Mouse (Mus musculus) embryonic facial prominence, embryonic 13.5 days (tissue): ENCODE measurements around the gene Slc39a13. TPM values are rescaled to one million over a fixed set of nuclear protein-coding genes. Genes with fewer than 3 reads are reported as not detected.
A peak's percentile ranks its signal among the peaks of the same experiment; 100 is the strongest.

Experiments used
- ATAC-seq: fragments of 200-750 bp; cut with Nextera tagmentation; 2 replicates; pipeline ENCODE4 v1.8.0; 2017; ENCODE audit warnings: low read depth; ENCODE audit not compliant: insufficient number of reproducible peaks, insufficient read depth, low FRiP score, low TSS enrichment
- H3K27ac ChIP-seq: fragments of 300-500 bp; sonication (generic); 2 replicates; pipeline ENCODE4 v1.5.1; 2015; ENCODE audit warnings: moderate library complexity, mild to moderate bottlenecking, inconsistent platforms
- H3K27me3 ChIP-seq: fragments of 300-500 bp; sonication (generic); 2 replicates; pipeline ENCODE4 v1.6.1; 2015; ENCODE audit warnings: mild to moderate bottlenecking, inconsistent platforms
- H3K36me3 ChIP-seq: fragments of 300-500 bp; sonication (generic); 2 replicates; pipeline ENCODE4 v1.6.1; 2015; ENCODE audit warnings: mild to moderate bottlenecking, inconsistent platforms
- H3K4me1 ChIP-seq: fragments of 300-500 bp; sonication (generic); 2 replicates; pipeline ENCODE4 v1.6.1; 2015; ENCODE audit warnings: inconsistent platforms
- H3K4me2 ChIP-seq: fragments of 300-500 bp; sonication (generic); 2 replicates; pipeline ENCODE4 v1.6.1; 2015; ENCODE audit warnings: moderate library complexity, mild to moderate bottlenecking, inconsistent platforms
- H3K4me3 ChIP-seq: fragments of 300-500 bp; sonication (generic); 2 replicates; pipeline ENCODE4 v1.5.1; 2015; ENCODE audit warnings: mild to moderate bottlenecking, inconsistent platforms
- H3K9ac ChIP-seq: fragments of 300-500 bp; sonication (generic); 2 replicates; pipeline ENCODE4 v1.6.1; 2015; ENCODE audit warnings: mild to moderate bottlenecking, inconsistent platforms
- H3K9me3 ChIP-seq: fragments of 300-500 bp; sonication (generic); 2 replicates; pipeline ENCODE4 v1.6.1; 2016; ENCODE audit warnings: inconsistent platforms
- WGBS: fragments of 180-500 bp; shearing (Covaris S2); methylation state at CpG from one replicate; pipeline ENCODE4 v1.1.7; 2015; ENCODE audit warnings: mixed read lengths; 5-methylcytosine and 5-hydroxymethylcytosine counted together
- polyA plus RNA-seq: library from polyadenylated mRNA; unstranded; fragments of >200 nt; fragmentation: Nextera tagmentation; extraction: Ambion mirVana; gene quantifications from 2 replicates; pipeline ENCODE4 v1.2.1, GENCODE M21; 2015

The Slc39a13 gene
- polyA plus RNA-seq, 1 experiment from 2014 or later: 64.3 TPM

DNA sequence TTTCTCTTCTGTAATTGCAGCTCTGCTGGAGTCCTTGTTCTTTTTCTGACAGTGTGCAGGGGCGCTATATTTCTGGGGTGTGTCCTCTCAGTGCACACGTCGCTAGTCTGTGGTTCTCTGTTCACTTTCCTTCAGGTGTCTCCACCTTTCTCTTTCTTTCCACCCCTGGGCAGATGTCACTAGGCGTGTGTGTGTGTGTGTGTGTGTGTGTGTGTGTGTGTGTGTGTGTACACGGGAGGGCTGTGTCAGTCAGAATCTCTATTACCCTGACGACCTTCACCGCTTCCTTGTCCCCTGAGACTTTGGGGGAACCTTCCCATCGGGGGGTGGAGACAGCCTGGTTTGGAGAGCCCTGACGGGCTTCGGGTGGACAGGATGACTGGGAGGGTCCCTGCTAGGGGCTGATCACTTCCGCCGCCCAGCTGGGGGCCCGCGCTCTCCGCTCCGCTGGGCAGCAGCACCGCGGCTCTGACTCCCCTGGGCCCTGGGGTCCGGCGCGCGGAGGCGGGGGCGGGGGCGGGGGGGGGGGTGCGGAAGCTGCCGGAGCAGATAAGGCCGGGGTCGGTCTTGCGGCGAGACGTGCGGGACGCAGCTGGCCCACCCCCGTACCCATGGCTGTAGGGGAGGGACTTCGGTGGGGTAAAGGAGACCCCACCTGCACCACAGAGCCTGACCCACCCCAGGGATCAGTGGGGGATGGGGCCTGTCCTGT lies 8.3 kb upstream of the Slc39a13 start:
- ATAC-seq: peak; percentile 32; the same call in 1 of the 2 replicates
- H3K9ac ChIP-seq: peak overlapping the region; percentile 77
- WGBS: 1% methylated on average over 29 of the region's 36 CpGs
- no peak overlapping the region for H3K27ac ChIP-seq
- peak overlapping the region; percentile 93 for H3K4me2 ChIP-seq
- H3K4me1 ChIP-seq: peaks cover 11% of the 10 kb centered on the region
- H3K36me3 ChIP-seq: no peaks in the 10 kb centered on the region
- no peaks in the 10 kb centered on the region for H3K9me3 ChIP-seq
- H3K4me3 ChIP-seq: peak overlapping the region; percentile 54
- H3K27me3 ChIP-seq: no peaks in the 10 kb centered on the region

DNA sequence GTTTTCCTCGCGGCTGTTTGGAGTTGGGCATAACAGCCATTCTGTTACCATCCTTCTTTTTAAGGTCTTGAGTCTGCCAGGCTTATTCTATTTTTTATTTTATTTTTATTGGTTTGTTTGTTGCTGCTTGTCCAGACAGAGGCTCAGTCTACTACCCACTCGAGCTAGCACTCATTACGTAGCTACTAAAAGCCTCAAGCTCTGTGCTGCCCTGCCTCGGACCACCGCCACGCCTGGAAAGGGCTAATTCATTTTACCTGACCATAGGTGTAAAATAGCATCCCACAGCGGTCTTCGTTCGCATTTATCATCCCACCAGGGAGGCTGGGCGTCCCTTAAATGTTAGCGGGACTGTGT lies 7.7 kb upstream of the Slc39a13 start:
- 11% methylated on average over 12 of the region's 12 CpGs for WGBS
- no peaks in the 10 kb centered on the region for H3K36me3 ChIP-seq
- peak overlapping the region; percentile 93 for H3K4me2 ChIP-seq
- peaks cover 11% of the 10 kb centered on the region for H3K4me1 ChIP-seq
- H3K9ac ChIP-seq: peak overlapping the region; percentile 77
- H3K4me3 ChIP-seq: peak overlapping the region; percentile 54
- no peak for ATAC-seq
- H3K9me3 ChIP-seq: no peaks in the 10 kb centered on the region
- H3K27ac ChIP-seq: no peak overlapping the region
- H3K27me3 ChIP-seq: no peaks in the 10 kb centered on the region

DNA sequence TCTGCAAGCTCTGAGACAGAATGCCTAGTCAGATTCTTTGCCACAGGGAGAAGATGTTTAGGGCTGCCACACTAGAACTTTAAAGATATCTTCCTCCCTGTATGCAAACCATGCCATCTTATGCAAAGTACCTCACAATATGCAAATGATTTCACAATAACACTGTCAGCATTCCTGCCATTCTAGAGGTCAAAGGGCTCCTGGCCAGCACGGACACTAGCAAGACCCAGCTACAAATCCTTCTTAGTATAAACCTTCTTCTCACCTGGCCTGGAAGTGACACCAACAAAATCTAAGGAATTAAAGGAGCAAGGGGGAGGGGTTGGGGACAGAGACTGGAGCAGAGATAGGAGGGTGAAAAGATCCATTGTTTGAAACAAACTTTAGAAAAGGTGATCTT lies 1.9 kb upstream of the Slc39a13 start:
- H3K4me1 ChIP-seq: peaks cover 19% of the 10 kb centered on the region
- 20% methylated on average over 1 of the region's 1 CpGs for WGBS
- no peak overlapping the region for H3K27ac ChIP-seq
- H3K9me3 ChIP-seq: no peaks in the 10 kb centered on the region
- no peak for ATAC-seq
- H3K4me2 ChIP-seq: no peak overlapping the region
- H3K9ac ChIP-seq: no peak overlapping the region
- H3K4me3 ChIP-seq: no peak overlapping the region
- H3K27me3 ChIP-seq: no peaks in the 10 kb centered on the region
- peaks cover 3% of the 10 kb centered on the region for H3K36me3 ChIP-seq

DNA sequence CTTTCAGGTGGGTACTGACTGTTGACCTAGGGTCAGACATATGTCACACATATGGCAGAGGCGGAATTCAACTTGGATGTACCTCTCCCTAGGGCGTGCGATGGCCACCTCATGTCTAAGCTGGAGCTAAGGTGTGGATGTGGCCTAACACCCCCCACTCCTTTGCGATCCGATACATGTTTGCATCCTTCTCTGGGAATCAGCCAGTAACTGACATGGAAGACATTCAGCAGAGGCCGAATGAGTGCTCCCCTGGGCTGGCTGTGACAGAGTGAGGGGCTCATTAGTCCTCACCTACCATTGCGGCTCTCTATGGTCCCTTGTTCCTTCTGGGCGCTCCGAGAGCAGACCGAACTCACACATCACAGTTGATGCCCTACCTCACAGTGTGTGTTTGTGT lies 842 bp upstream of the Slc39a13 start:
- Histone ChIP-seq H3K9me3 (no peaks in the 10 kb centered on the region), H3K27me3 (no peaks in the 10 kb centered on the region), H3K9ac (peak overlapping the region; percentile 81), H3K4me3 (peak overlapping the region; percentile 57), H3K4me1 (peaks cover 19% of the 10 kb centered on the region), H3K27ac (peak overlapping the region; percentile 88), H3K4me2 (peak overlapping the region; percentile 77), H3K36me3 (peaks cover 12% of the 10 kb centered on the region)
- ATAC-seq: no peak
- WGBS: 82% methylated on average over 10 of the region's 10 CpGs

DNA sequence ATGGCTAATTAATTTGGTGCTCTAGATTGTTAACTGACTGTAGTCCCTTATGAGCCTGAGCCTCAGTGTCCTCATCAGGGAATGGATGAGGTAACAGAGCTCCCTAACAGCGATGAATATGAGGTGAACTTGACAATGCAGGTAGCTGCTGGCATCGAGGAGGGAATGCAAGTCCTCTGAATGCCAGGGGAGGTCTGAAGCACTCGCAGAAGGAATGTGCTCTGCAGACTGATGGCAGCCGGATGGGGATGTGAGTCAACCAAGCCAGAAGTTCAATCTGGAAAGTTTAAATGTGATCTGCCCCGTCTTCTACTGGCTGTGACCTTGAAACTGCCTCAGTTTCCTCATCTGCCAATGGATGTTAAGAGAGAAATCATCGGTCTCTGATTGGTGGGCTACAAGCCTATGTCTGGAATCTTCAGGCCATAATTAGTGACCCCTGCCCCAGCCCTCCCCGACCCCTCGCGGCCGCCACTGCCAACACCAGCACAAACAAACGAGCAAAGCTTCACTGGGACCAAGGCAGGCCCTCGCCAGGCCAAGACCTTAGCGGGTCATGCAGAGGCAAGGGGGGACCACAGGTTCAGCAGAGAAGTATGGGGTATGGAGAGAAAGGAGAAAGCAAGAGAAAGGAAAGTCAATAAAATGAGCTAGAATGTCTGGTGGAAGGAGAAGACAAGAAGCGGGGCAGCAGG lies 764 bp downstream of the Slc39a13 start:
- ATAC-seq: no peak
- 4% methylated on average over 14 of the region's 14 CpGs for WGBS
- Histone ChIP-seq H3K36me3 (peaks cover 26% of the 10 kb centered on the region), H3K9me3 (no peaks in the 10 kb centered on the region), H3K4me2 (peak overlapping the region; percentile 77), H3K4me3 (peak overlapping the region; percentile 57), H3K4me1 (peaks cover 19% of the 10 kb centered on the region), H3K27ac (peak overlapping the region; percentile 88), H3K9ac (peak overlapping the region; percentile 81), H3K27me3 (no peaks in the 10 kb centered on the region)

DNA sequence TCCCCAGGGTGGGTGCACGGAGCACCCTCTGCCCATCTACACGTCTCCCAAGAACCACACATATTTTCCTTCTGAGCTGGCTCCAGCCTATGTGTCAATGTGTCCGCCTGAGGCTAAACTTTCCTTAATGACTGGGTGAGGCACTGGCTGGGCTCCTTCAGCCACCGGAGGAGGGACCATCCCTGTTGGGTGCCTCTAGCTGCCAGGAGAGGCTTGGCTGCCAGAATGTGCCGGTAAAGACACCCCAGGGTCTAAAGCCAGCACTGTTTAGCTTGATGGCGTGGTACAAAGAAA lies 1.4 kb downstream of the Slc39a13 start:
- Histone ChIP-seq H3K36me3 (peaks cover 33% of the 10 kb centered on the region), H3K9me3 (no peaks in the 10 kb centered on the region), H3K4me3 (peak overlapping the region; percentile 57), H3K27ac (peak overlapping the region; percentile 88; the same call in 1 of the 2 replicates), H3K27me3 (no peaks in the 10 kb centered on the region), H3K4me1 (peaks cover 19% of the 10 kb centered on the region), H3K9ac (peak overlapping the region; percentile 81), H3K4me2 (peak overlapping the region; percentile 77)
- no peak for ATAC-seq
- 39% methylated on average over 6 of the region's 6 CpGs for WGBS

DNA sequence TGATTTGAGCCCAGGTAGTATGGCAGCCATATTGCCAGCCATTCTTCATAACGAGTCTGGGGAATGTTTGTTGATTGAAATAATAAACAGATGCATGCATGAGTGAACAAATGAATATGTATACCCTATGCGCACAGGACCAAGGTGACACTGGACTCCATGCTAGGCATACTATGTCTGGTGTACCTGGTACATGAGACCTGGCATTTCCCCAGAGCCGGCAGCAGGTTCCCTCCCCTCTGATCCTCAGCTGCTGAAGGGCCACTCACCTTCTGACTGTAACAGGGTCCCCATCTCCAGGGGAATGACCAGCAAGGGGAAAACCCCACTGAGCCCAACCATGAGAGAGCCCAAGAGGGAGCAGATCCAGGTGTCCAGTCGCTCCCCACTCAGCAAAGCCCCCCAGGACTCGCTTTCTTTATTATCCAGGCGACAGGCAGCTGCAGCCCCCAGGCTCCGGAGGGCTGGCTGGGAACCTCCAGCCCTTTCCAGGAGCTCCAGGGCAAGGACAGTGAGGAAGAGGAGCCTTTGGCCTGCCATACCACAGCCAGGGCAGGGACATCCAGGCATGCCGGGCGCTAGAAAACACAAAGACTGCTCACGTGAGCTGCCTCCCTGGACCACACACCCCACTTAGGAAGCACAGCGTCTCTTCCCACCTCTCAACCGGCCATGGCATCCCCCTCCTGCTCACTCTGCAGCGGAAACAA lies 1.9 kb downstream of the Slc39a13 start:
- Histone ChIP-seq H3K9ac (peak overlapping the region; percentile 81), H3K4me3 (peak overlapping the region; percentile 57), H3K36me3 (peaks cover 38% of the 10 kb centered on the region), H3K9me3 (no peaks in the 10 kb centered on the region), H3K4me2 (peak overlapping the region; percentile 77), H3K27me3 (no peaks in the 10 kb centered on the region), H3K4me1 (peaks cover 19% of the 10 kb centered on the region), H3K27ac (0 out of 2 replicates have a peak overlapping the region, but pooled peaks have one; percentile 88)
- ATAC-seq: no peak
- WGBS: 47% methylated on average over 13 of the region's 13 CpGs

DNA sequence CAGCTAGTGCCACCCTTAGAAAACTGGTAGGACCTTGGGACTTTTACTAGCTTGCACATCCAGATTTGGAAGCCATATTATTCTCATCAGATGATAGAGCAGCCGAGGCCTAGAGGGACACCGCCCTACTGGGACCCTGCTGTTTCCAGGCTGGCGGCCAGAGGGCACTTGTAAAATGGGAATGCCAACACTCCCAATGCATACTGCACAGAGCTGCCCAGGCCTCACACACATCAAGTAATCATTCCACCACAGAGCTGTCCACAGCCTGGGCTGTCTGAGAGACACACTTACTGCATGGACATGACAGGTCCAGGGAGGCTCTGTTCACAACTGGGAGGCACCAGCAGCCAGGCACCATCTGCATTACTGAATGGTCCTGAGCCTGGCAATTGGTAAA lies 3.8 kb downstream of the Slc39a13 start:
- Histone ChIP-seq H3K9ac (no peak overlapping the region), H3K36me3 (peaks cover 56% of the 10 kb centered on the region), H3K9me3 (no peaks in the 10 kb centered on the region), H3K27ac (no peak overlapping the region), H3K27me3 (no peaks in the 10 kb centered on the region), H3K4me1 (peaks cover 19% of the 10 kb centered on the region), H3K4me2 (no peak overlapping the region), H3K4me3 (no peak overlapping the region)
- ATAC-seq: no peak
- 86% methylated on average over 3 of the region's 3 CpGs for WGBS

DNA sequence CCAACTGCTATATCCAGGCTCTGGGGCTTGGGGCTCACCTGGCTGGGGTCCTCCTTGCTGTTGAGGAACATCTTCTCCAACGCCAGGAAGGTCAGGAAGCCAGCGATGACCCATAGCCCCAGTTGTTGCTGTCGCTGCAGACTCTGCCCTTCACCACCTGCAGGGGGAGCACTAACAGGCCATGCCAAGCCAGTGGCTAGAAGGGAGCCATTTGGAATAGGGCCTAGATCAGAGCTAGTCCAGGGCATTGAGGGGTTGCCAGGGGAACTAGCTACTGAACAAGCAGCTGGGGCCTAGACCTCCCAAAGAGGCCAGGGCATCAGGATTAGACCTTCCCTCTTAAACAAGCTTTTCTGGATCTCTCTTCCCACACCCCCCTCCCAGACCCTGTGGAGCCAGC lies 4.7 kb downstream of the Slc39a13 start:
- Histone ChIP-seq H3K9me3 (no peaks in the 10 kb centered on the region), H3K27ac (no peak overlapping the region), H3K4me2 (no peak overlapping the region), H3K36me3 (peaks cover 65% of the 10 kb centered on the region), H3K4me1 (peaks cover 18% of the 10 kb centered on the region), H3K4me3 (no peak overlapping the region), H3K27me3 (no peaks in the 10 kb centered on the region), H3K9ac (no peak overlapping the region)
- 49% methylated on average over 3 of the region's 3 CpGs for WGBS
- ATAC-seq: no peak

DNA sequence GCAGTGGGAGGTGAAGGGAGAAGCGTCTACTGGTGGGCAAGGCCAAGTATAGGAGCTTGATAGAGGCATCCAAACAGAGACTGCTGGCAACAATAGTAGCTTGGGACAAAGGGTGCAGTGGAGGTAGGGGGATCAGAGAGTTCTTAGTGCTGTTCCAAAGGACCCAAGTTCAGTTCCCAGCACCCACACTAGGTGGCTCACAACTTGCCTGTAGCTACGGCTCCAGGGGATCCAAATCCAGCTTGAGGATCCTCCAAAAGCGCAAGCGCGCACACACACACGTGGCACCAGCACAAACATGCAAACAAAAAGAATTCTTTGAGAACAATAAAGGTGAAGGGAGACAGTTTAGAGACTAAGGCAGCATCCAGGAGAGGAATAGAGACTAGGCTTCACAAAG lies 6.0 kb downstream of the Slc39a13 start:
- Histone ChIP-seq H3K4me1 (peaks cover 17% of the 10 kb centered on the region), H3K4me3 (no peak overlapping the region), H3K27ac (no peak overlapping the region), H3K9me3 (no peaks in the 10 kb centered on the region), H3K27me3 (no peaks in the 10 kb centered on the region), H3K9ac (no peak overlapping the region), H3K36me3 (peaks cover 74% of the 10 kb centered on the region), H3K4me2 (no peak overlapping the region)
- WGBS: 88% methylated on average over 6 of the region's 6 CpGs
- ATAC-seq: no peak

DNA sequence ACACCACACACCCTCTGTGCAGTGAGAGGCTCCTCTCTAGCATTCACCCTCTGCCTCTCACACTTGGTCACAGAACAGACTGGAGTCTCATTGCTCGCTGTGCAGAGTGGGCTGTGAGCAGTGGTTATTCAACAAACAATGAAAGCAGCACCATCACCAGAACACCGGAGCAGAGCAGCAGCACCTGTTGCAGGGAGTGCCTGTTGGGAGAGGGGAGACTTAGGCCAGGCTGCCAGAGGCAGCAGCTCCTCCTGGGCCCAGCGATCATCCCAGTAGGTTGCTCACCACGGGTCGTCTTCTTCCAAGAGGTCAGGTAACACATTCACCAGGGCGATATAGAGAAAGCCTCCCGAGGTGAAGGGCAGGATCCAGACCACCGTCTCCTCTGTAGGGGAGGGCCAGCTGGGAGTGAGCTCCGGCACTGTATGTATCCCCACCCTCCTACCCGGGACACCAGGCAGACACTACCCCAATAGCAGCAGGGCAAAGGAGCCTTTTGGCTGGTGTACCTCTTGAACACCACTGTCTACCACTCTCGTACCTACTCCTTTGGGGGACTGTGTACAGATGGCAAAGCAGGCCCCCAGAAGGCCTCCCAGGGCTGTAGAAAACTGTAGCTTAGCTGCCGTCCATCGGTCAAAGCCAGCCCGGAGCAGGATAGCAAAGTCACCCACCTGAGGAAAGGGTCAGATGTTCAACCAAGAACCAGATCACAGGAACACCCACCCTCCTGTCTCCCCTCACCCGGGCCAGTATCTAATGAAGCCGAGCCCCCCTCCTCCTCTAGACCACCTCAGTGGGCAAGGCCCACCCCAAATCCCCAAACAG lies 7.2 kb downstream of the Slc39a13 start:
- Histone ChIP-seq H3K36me3 (peaks cover 86% of the 10 kb centered on the region), H3K4me3 (no peak overlapping the region), H3K27ac (no peak overlapping the region), H3K4me2 (no peak overlapping the region), H3K9me3 (no peaks in the 10 kb centered on the region), H3K9ac (no peak overlapping the region), H3K27me3 (no peaks in the 10 kb centered on the region), H3K4me1 (0 out of 2 replicates have a peak, but pooled peaks cover 6% of the 10 kb centered on the region)
- WGBS: 89% methylated on average over 16 of the region's 16 CpGs
- no peak for ATAC-seq
